Mouse (Mus musculus): ENCODE results near the gene Triobp. TPM values are rescaled to one million over a fixed set of nuclear protein-coding genes. Genes with fewer than 3 reads are reported as not detected.

The Triobp gene
- 42.7 and 49.7 TPM in 2 replicates for polyA plus RNA-seq (2015; fragmentation: Nextera tagmentation; extraction: Ambion mirVana)

- Histone ChIP-seq H3K4me2 (ENCODE audit: low read length) (peak within 1 kb of the TSS; percentile 75), H3K27me3 (replicated peaks; ENCODE audit: control insufficient read depth, insufficient read depth, low read length) (no peaks in the 10 kb centered on the region), H3K4me1 (replicated peaks; ENCODE audit: control insufficient read depth, insufficient read depth, low read length) (peaks cover 24% of the 10 kb centered on the region), H3K9ac (replicated peaks; ENCODE audit: low read depth, low read length) (peak within 1 kb of the TSS; percentile 82), H3K36me3 (ENCODE audit: control insufficient read depth, insufficient read depth) (0 out of 2 replicates have a peak, but pooled peaks cover 3% of the 10 kb centered on the region), H3K9me3 (ENCODE audit: control insufficient read depth, low read length) (no peaks in the 10 kb centered on the region), H3K27ac (ENCODE audit: low read length) (peak within 1 kb of the TSS; percentile 3), H3K4me3 (replicated peaks; ENCODE audit: low read length) (peak within 1 kb of the TSS; percentile 64)
- ATAC-seq = peak; percentile 97
- 0% methylated on average over 24 of the region's 24 CpGs for WGBS
Measured at GRCm38 (mm10) chr15:78947657-78948056, at the start of gene Triobp. Gene Triobp (plus strand): TSS chr15:78947724.

- H3K27me3 ChIP-seq (replicated peaks; ENCODE audit: control insufficient read depth, insufficient read depth, low read length) = no peaks in the 10 kb centered on the region
- WGBS = 52% methylated on average over 6 of the region's 6 CpGs
- no peak overlapping the region for H3K4me3 ChIP-seq (replicated peaks; ENCODE audit: low read length)
- no peak overlapping the region for H3K9ac ChIP-seq (replicated peaks; ENCODE audit: low read depth, low read length)
- H3K36me3 ChIP-seq (ENCODE audit: control insufficient read depth, insufficient read depth) = no peaks in the 10 kb centered on the region
- H3K9me3 ChIP-seq (ENCODE audit: control insufficient read depth, low read length) = no peaks in the 10 kb centered on the region
- peaks cover 15% of the 10 kb centered on the region for H3K4me1 ChIP-seq (replicated peaks; ENCODE audit: control insufficient read depth, insufficient read depth, low read length)
- ATAC-seq = no peak
- no peak overlapping the region for H3K27ac ChIP-seq (ENCODE audit: low read length)
- no peak overlapping the region for H3K4me2 ChIP-seq (ENCODE audit: low read length)
Measured at GRCm38 (mm10) chr15:78898507-78899001, 49.0 kb upstream of the Triobp start.

GRCm38 (mm10) chr15:78899409-78899739 is 48.1 kb upstream of the Triobp start, which contains the start of gene Gm49510:
Gene Gm49510 (plus strand): TSS chr15:78899667.
- Histone ChIP-seq H3K9ac (replicated peaks; ENCODE audit: low read depth, low read length) (peak within 1 kb of the TSS; percentile 57), H3K27me3 (replicated peaks; ENCODE audit: control insufficient read depth, insufficient read depth, low read length) (no peaks in the 10 kb centered on the region), H3K36me3 (ENCODE audit: control insufficient read depth, insufficient read depth) (no peaks in the 10 kb centered on the region), H3K4me2 (ENCODE audit: low read length) (peak within 1 kb of the TSS; percentile 88), H3K27ac (ENCODE audit: low read length) (no peak within 1 kb of the TSS), H3K4me3 (replicated peaks; ENCODE audit: low read length) (peak within 1 kb of the TSS; percentile 48), H3K9me3 (ENCODE audit: control insufficient read depth, low read length) (no peaks in the 10 kb centered on the region), H3K4me1 (replicated peaks; ENCODE audit: control insufficient read depth, insufficient read depth, low read length) (peaks cover 15% of the 10 kb centered on the region)
- 3% methylated on average over 20 of the region's 20 CpGs for WGBS
- no peak for ATAC-seq

- no peak within 1 kb of the TSS for H3K27ac ChIP-seq (ENCODE audit: low read length)
- no peaks in the 10 kb centered on the region for H3K9me3 ChIP-seq (ENCODE audit: control insufficient read depth, low read length)
- no peaks in the 10 kb centered on the region for H3K27me3 ChIP-seq (replicated peaks; ENCODE audit: control insufficient read depth, insufficient read depth, low read length)
- peak; percentile 52; the same call in 1 of the 2 replicates for ATAC-seq
- H3K9ac ChIP-seq (replicated peaks; ENCODE audit: low read depth, low read length) = peak within 1 kb of the TSS; percentile 57
- peak within 1 kb of the TSS; percentile 48 for H3K4me3 ChIP-seq (replicated peaks; ENCODE audit: low read length)
- H3K4me2 ChIP-seq (ENCODE audit: low read length) = peak within 1 kb of the TSS; percentile 88
- H3K36me3 ChIP-seq (ENCODE audit: control insufficient read depth, insufficient read depth) = no peaks in the 10 kb centered on the region
- WGBS = 3% methylated on average over 43 of the region's 47 CpGs
- peaks cover 15% of the 10 kb centered on the region for H3K4me1 ChIP-seq (replicated peaks; ENCODE audit: control insufficient read depth, insufficient read depth, low read length)
Measured at GRCm38 (mm10) chr15:78899740-78900584, 47.6 kb upstream of the Triobp start, which contains the start of gene Sh3bp1. Gene Sh3bp1 (plus strand): TSS chr15:78899768.

- no peak for ATAC-seq
- Histone ChIP-seq H3K4me3 (replicated peaks; ENCODE audit: low read length) (peak overlapping the region; percentile 48; the same call in 1 of the 2 replicates), H3K4me2 (ENCODE audit: low read length) (peak overlapping the region; percentile 88), H3K4me1 (replicated peaks; ENCODE audit: control insufficient read depth, insufficient read depth, low read length) (peaks cover 15% of the 10 kb centered on the region), H3K9ac (replicated peaks; ENCODE audit: low read depth, low read length) (no peak overlapping the region), H3K27ac (ENCODE audit: low read length) (no peak overlapping the region), H3K27me3 (replicated peaks; ENCODE audit: control insufficient read depth, insufficient read depth, low read length) (no peaks in the 10 kb centered on the region), H3K36me3 (ENCODE audit: control insufficient read depth, insufficient read depth) (no peaks in the 10 kb centered on the region), H3K9me3 (ENCODE audit: control insufficient read depth, low read length) (no peaks in the 10 kb centered on the region)
- 27% methylated on average over 18 of the region's 18 CpGs for WGBS
Measured at GRCm38 (mm10) chr15:78900585-78901421, 46.7 kb upstream of the Triobp start.

- Histone ChIP-seq H3K4me2 (ENCODE audit: low read length) (no peak overlapping the region), H3K27me3 (replicated peaks; ENCODE audit: control insufficient read depth, insufficient read depth, low read length) (no peaks in the 10 kb centered on the region), H3K36me3 (ENCODE audit: control insufficient read depth, insufficient read depth) (no peaks in the 10 kb centered on the region), H3K4me3 (replicated peaks; ENCODE audit: low read length) (no peak overlapping the region), H3K4me1 (replicated peaks; ENCODE audit: control insufficient read depth, insufficient read depth, low read length) (peaks cover 15% of the 10 kb centered on the region), H3K9ac (replicated peaks; ENCODE audit: low read depth, low read length) (no peak overlapping the region), H3K9me3 (ENCODE audit: control insufficient read depth, low read length) (no peaks in the 10 kb centered on the region), H3K27ac (ENCODE audit: low read length) (no peak overlapping the region)
- WGBS = 40% methylated on average over 8 of the region's 8 CpGs
- no peak for ATAC-seq
Measured at GRCm38 (mm10) chr15:78901422-78901789, 46.1 kb upstream of the Triobp start.

GRCm38 (mm10) chr15:78903243-78903642 is 44.3 kb upstream of the Triobp start:
- ATAC-seq = peak; percentile 37
- Histone ChIP-seq H3K9ac (replicated peaks; ENCODE audit: low read depth, low read length) (no peak overlapping the region; the same call in 1 of the 2 replicates), H3K27me3 (replicated peaks; ENCODE audit: control insufficient read depth, insufficient read depth, low read length) (no peaks in the 10 kb centered on the region), H3K4me2 (ENCODE audit: low read length) (no peak overlapping the region), H3K4me1 (replicated peaks; ENCODE audit: control insufficient read depth, insufficient read depth, low read length) (peaks cover 15% of the 10 kb centered on the region), H3K27ac (ENCODE audit: low read length) (no peak overlapping the region), H3K36me3 (ENCODE audit: control insufficient read depth, insufficient read depth) (no peaks in the 10 kb centered on the region), H3K9me3 (ENCODE audit: control insufficient read depth, low read length) (no peaks in the 10 kb centered on the region), H3K4me3 (replicated peaks; ENCODE audit: low read length) (no peak overlapping the region)
- 4% methylated on average over 2 of the region's 2 CpGs for WGBS

GRCm38 (mm10) chr15:78908399-78908798 is 39.1 kb upstream of the Triobp start:
- H3K9me3 ChIP-seq (ENCODE audit: control insufficient read depth, low read length) = no peaks in the 10 kb centered on the region
- no peaks in the 10 kb centered on the region for H3K27me3 ChIP-seq (replicated peaks; ENCODE audit: control insufficient read depth, insufficient read depth, low read length)
- no peak overlapping the region for H3K9ac ChIP-seq (replicated peaks; ENCODE audit: low read depth, low read length)
- WGBS = 84% methylated on average over 7 of the region's 7 CpGs
- peaks cover 3% of the 10 kb centered on the region; the same call in 1 of the 2 replicates for H3K4me1 ChIP-seq (replicated peaks; ENCODE audit: control insufficient read depth, insufficient read depth, low read length)
- H3K27ac ChIP-seq (ENCODE audit: low read length) = no peak overlapping the region
- H3K4me2 ChIP-seq (ENCODE audit: low read length) = no peak overlapping the region
- ATAC-seq = no peak
- no peaks in the 10 kb centered on the region for H3K36me3 ChIP-seq (ENCODE audit: control insufficient read depth, insufficient read depth)
- H3K4me3 ChIP-seq (replicated peaks; ENCODE audit: low read length) = no peak overlapping the region

- WGBS = 95% methylated on average over 8 of the region's 8 CpGs
- ATAC-seq = no peak
Measured at GRCm38 (mm10) chr15:78908982-78909381, 38.5 kb upstream of the Triobp start.

More at GRCm38 (mm10) chr15:78908982-78909381, 38.5 kb upstream of the Triobp start:
- Histone ChIP-seq H3K9me3 (ENCODE audit: control insufficient read depth, low read length) (no peaks in the 10 kb centered on the region), H3K4me2 (ENCODE audit: low read length) (no peak overlapping the region), H3K4me1 (replicated peaks; ENCODE audit: control insufficient read depth, insufficient read depth, low read length) (peaks cover 3% of the 10 kb centered on the region; the same call in 1 of the 2 replicates), H3K4me3 (replicated peaks; ENCODE audit: low read length) (no peak overlapping the region), H3K36me3 (ENCODE audit: control insufficient read depth, insufficient read depth) (no peaks in the 10 kb centered on the region), H3K9ac (replicated peaks; ENCODE audit: low read depth, low read length) (no peak overlapping the region), H3K27ac (ENCODE audit: low read length) (no peak overlapping the region), H3K27me3 (replicated peaks; ENCODE audit: control insufficient read depth, insufficient read depth, low read length) (no peaks in the 10 kb centered on the region)

Measured in forebrain, embryonic 16.5 days (tissue).